Mouse (Mus musculus) heart, embryonic 16.5 days (tissue): ENCODE data around the gene Arid1b. TPM values are rescaled to one million over a fixed set of nuclear protein-coding genes. Genes with fewer than 3 reads are reported as not detected.

Experiments used
- ATAC-seq: fragments of 200-750 bp; cut with Nextera tagmentation; replicated peaks from 2 replicates; pipeline ENCODE4 v1.8.0; 2017; ENCODE audit warnings: moderate number of reproducible peaks; ENCODE audit not compliant: insufficient read depth, low FRiP score; ENCODE audit errors: extremely low read depth
- H3K27ac ChIP-seq: fragments of 300-500 bp; sonication (generic); 2 replicates; pipeline ENCODE4 v1.5.1; 2014; ENCODE audit warnings: mild to moderate bottlenecking, low read length, control low read depth, moderate library complexity
- H3K27me3 ChIP-seq: fragments of 300-500 bp; sonication (generic); 2 replicates; pipeline ENCODE4 v1.6.1; 2014; ENCODE audit warnings: low read length, mixed read lengths; ENCODE audit not compliant: control insufficient read depth, insufficient read depth
- H3K36me3 ChIP-seq: fragments of 300-500 bp; sonication (generic); 2 replicates; pipeline ENCODE4 v1.6.1; 2014; ENCODE audit not compliant: control insufficient read depth, insufficient read depth
- H3K4me1 ChIP-seq: fragments of 300-500 bp; sonication (generic); 2 replicates; pipeline ENCODE4 v1.6.1; 2014; ENCODE audit warnings: low read length, mixed read lengths; ENCODE audit not compliant: control insufficient read depth, insufficient read depth
- H3K4me2 ChIP-seq: fragments of 300-500 bp; sonication (generic); 2 replicates; pipeline ENCODE4 v1.6.1; 2014; ENCODE audit warnings: low read depth, mild to moderate bottlenecking, control low read depth, low read length
- H3K4me3 ChIP-seq: fragments of 300-500 bp; sonication (generic); 2 replicates; pipeline ENCODE4 v1.5.1; 2014; ENCODE audit warnings: mild to moderate bottlenecking, control low read depth, low read length
- H3K9ac ChIP-seq: fragments of 300-500 bp; sonication (generic); 2 replicates; pipeline ENCODE4 v1.6.1; 2014; ENCODE audit warnings: low read length, control low read depth
- H3K9me3 ChIP-seq: fragments of 300-500 bp; sonication (generic); replicated peaks from 2 replicates; pipeline ENCODE4 v1.6.1; 2016; ENCODE audit warnings: low read length; ENCODE audit not compliant: control insufficient read depth
- WGBS: fragments of 180-500 bp; shearing (Covaris S2); extraction: QIAGEN DNeasy Blood & Tissue Kit; methylation state at CpG from one replicate; pipeline ENCODE4 v1.1.7; 2014; 5-methylcytosine and 5-hydroxymethylcytosine counted together
- polyA plus RNA-seq: library from polyadenylated mRNA; unstranded; fragments of >200 nt; fragmentation: Nextera tagmentation; extraction: Ambion mirVana; gene quantifications from 2 replicates; pipeline ENCODE4 v1.2.1, GENCODE M21; 2015

Gene Arid1b
- polyA plus RNA-seq, 1 experiment from 2014 or later = 7.1 TPM

- Histone ChIP-seq H3K36me3 (peaks cover 5% of the 10 kb centered on the region; the same call in 1 of the 2 replicates), H3K4me2 (no peak overlapping the region), H3K27me3 (no peaks in the 10 kb centered on the region), H3K9me3 (no peaks in the 10 kb centered on the region), H3K9ac (no peak overlapping the region), H3K4me1 (peaks cover 17% of the 10 kb centered on the region; the same call in 1 of the 2 replicates), H3K27ac (no peak overlapping the region), H3K4me3 (no peak overlapping the region)
- WGBS = 62% methylated on average over 15 of the region's 15 CpGs
- no peak for ATAC-seq
Observed at GRCm38 (mm10) chr17:5286571-5287209, 292.6 kb downstream of the Arid1b start.

GRCm38 (mm10) chr17:5287210-5287591, 293.1 kb downstream of the Arid1b start:
- Histone ChIP-seq H3K36me3 (peaks cover 5% of the 10 kb centered on the region; the same call in 1 of the 2 replicates), H3K4me2 (no peak overlapping the region), H3K4me3 (no peak overlapping the region), H3K27ac (no peak overlapping the region), H3K4me1 (peaks cover 17% of the 10 kb centered on the region; the same call in 1 of the 2 replicates), H3K9me3 (no peaks in the 10 kb centered on the region), H3K9ac (no peak overlapping the region), H3K27me3 (no peaks in the 10 kb centered on the region)
- whole genome bisulfite sequencing = 64% methylated on average over 4 of the region's 4 CpGs
- ATAC-seq = no peak

GRCm38 (mm10) chr17:5287641-5288040, 293.5 kb downstream of the Arid1b start:
- H3K9ac ChIP-seq = no peak overlapping the region
- no peaks in the 10 kb centered on the region for H3K27me3 ChIP-seq
- H3K27ac ChIP-seq = no peak overlapping the region
- no peak for ATAC-seq
- peaks cover 17% of the 10 kb centered on the region; the same call in 1 of the 2 replicates for H3K4me1 ChIP-seq
- no peaks in the 10 kb centered on the region for H3K9me3 ChIP-seq
- H3K36me3 ChIP-seq = peaks cover 5% of the 10 kb centered on the region; the same call in 1 of the 2 replicates
- WGBS = 74% methylated on average over 9 of the region's 9 CpGs
- H3K4me2 ChIP-seq = no peak overlapping the region
- H3K4me3 ChIP-seq = no peak overlapping the region

GRCm38 (mm10) chr17:5293653-5294584, 299.8 kb downstream of the Arid1b start:
- 80% methylated on average over 9 of the region's 9 CpGs for WGBS
- ATAC-seq = no peak

GRCm38 (mm10) chr17:5295086-5295947, 301.2 kb downstream of the Arid1b start:
- H3K27me3 ChIP-seq = no peaks in the 10 kb centered on the region
- no peak overlapping the region for H3K4me2 ChIP-seq
- peak overlapping the region; percentile 53; the same call in 1 of the 2 replicates for H3K27ac ChIP-seq
- H3K9ac ChIP-seq = no peak overlapping the region
- WGBS = 71% methylated on average over 19 of the region's 19 CpGs
- H3K36me3 ChIP-seq = peaks cover 5% of the 10 kb centered on the region; the same call in 1 of the 2 replicates
- H3K4me1 ChIP-seq = peaks cover 10% of the 10 kb centered on the region
- no peak overlapping the region for H3K4me3 ChIP-seq
- ATAC-seq = peak; percentile 61; the same call in 1 of the 2 replicates
- no peaks in the 10 kb centered on the region for H3K9me3 ChIP-seq

More at GRCm38 (mm10) chr17:5293653-5294584, 299.8 kb downstream of the Arid1b start:
- H3K9ac ChIP-seq = no peak overlapping the region
- no peaks in the 10 kb centered on the region for H3K27me3 ChIP-seq
- H3K36me3 ChIP-seq = peaks cover 5% of the 10 kb centered on the region; the same call in 1 of the 2 replicates
- H3K9me3 ChIP-seq = no peaks in the 10 kb centered on the region
- no peak overlapping the region for H3K4me2 ChIP-seq
- peaks cover 3% of the 10 kb centered on the region for H3K4me1 ChIP-seq
- no peak overlapping the region for H3K4me3 ChIP-seq
- H3K27ac ChIP-seq = no peak overlapping the region

GRCm38 (mm10) chr17:5295948-5296262, 301.8 kb downstream of the Arid1b start:
- H3K4me2 ChIP-seq = no peak overlapping the region
- H3K9me3 ChIP-seq = no peaks in the 10 kb centered on the region
- 83% methylated on average over 7 of the region's 7 CpGs for WGBS
- H3K27me3 ChIP-seq = no peaks in the 10 kb centered on the region
- H3K4me1 ChIP-seq = peaks cover 10% of the 10 kb centered on the region
- no peak overlapping the region for H3K9ac ChIP-seq
- H3K36me3 ChIP-seq = peaks cover 3% of the 10 kb centered on the region; the same call in 1 of the 2 replicates
- ATAC-seq = 0 out of 2 replicates have a peak, but pooled peaks have one; percentile 29
- peak overlapping the region; percentile 53; the same call in 1 of the 2 replicates for H3K27ac ChIP-seq
- H3K4me3 ChIP-seq = no peak overlapping the region

- no peak overlapping the region for H3K27ac ChIP-seq
- WGBS = 83% methylated on average over 4 of the region's 4 CpGs
- H3K9me3 ChIP-seq = no peaks in the 10 kb centered on the region
- no peak for ATAC-seq
- no peak overlapping the region for H3K4me2 ChIP-seq
- peaks cover 10% of the 10 kb centered on the region for H3K4me1 ChIP-seq
- H3K27me3 ChIP-seq = no peaks in the 10 kb centered on the region
- no peak overlapping the region for H3K4me3 ChIP-seq
- no peak overlapping the region for H3K9ac ChIP-seq
- H3K36me3 ChIP-seq = no peaks in the 10 kb centered on the region
Observed at GRCm38 (mm10) chr17:5297491-5297890, 303.4 kb downstream of the Arid1b start.

- Histone ChIP-seq H3K4me2 (no peak overlapping the region), H3K27ac (no peak overlapping the region), H3K27me3 (no peaks in the 10 kb centered on the region), H3K36me3 (no peaks in the 10 kb centered on the region), H3K4me3 (no peak overlapping the region), H3K9ac (no peak overlapping the region), H3K9me3 (no peaks in the 10 kb centered on the region), H3K4me1 (peaks cover 10% of the 10 kb centered on the region)
- ATAC-seq = no peak
- WGBS = 88% methylated on average over 10 of the region's 10 CpGs
Observed at GRCm38 (mm10) chr17:5297984-5298383, 303.9 kb downstream of the Arid1b start.
